Mouse (Mus musculus): ENCODE measurements around the gene Olfr1459. TPM values are rescaled to one million over a fixed set of nuclear protein-coding genes. Genes with fewer than 3 reads are reported as not detected.

Gene Olfr1459
- not detected for polyA plus RNA-seq (2014; fragmentation: Illumina TruSeq; extraction: RNeasy Lipid Tissue Mini Kit (QIAGEN cat#74804); ENCODE audit: low read depth, low replicate concordance)

GRCm38 (mm10) chr19:13149449-13149848, at the start of gene Olfr1459:
Gene Olfr1459 (minus strand): TSS chr19:13149549.

DNA sequence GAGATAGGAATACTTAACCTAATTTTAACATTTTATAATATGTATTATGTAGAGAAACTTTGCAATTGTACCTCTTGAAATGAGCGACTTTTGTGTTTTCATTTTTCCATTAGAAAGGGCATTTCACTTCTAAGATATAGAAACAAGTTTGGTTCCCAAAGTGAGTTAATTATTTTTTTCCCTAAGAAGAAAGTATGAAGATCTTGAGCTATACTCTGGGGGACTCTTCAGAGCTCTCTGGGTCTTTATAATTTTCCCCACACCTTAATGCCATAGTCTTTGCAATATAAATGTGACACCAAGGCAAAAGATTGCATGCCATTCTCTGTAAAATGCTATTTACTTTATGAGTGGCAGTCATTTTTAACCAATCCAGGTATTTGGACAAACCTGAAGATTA, 36.1 kb upstream of the Olfr1459 start, which contains the start of gene Olfr1462:
Olfr1462 (plus strand) TSS at position 301 of the 400 bp plus-strand sequence.

GRCm38 (mm10) chr19:13162700-13163099, 13.4 kb upstream of the Olfr1459 start, which contains the start of gene Olfr1461:
Gene Olfr1461 (plus strand): TSS chr19:13163000.

GRCm38 (mm10) chr19:13106675-13107074, 42.7 kb downstream of the Olfr1459 start, which contains the start of gene Olfr1458:
Gene Olfr1458 (minus strand): TSS chr19:13106775.

GRCm38 (mm10) chr19:13097791-13098190, 51.6 kb downstream of the Olfr1459 start, which contains the start of gene Olfr1457:
Gene Olfr1457 (minus strand): TSS chr19:13097891.

Other genes with a start within 250 kb of the Olfr1459 start
- gene Olfr1447, start 245.8 kb downstream of the Olfr1459 start, polyA plus RNA-seq (2014; fragmentation: Illumina TruSeq; extraction: RNeasy Lipid Tissue Mini Kit (QIAGEN cat#74804); ENCODE audit: low read depth, low replicate concordance), result not detected
- not detected for gene Olfr1448, start 225.1 kb downstream of the Olfr1459 start, polyA plus RNA-seq (2014; fragmentation: Illumina TruSeq; extraction: RNeasy Lipid Tissue Mini Kit (QIAGEN cat#74804); ENCODE audit: low read depth, low replicate concordance)
- not detected for gene Olfr1449, start 218.7 kb downstream of the Olfr1459 start, polyA plus RNA-seq (2014; fragmentation: Illumina TruSeq; extraction: RNeasy Lipid Tissue Mini Kit (QIAGEN cat#74804); ENCODE audit: low read depth, low replicate concordance)
- not detected for gene Olfr1450, start 199.3 kb downstream of the Olfr1459 start, polyA plus RNA-seq (2014; fragmentation: Illumina TruSeq; extraction: RNeasy Lipid Tissue Mini Kit (QIAGEN cat#74804); ENCODE audit: low read depth, low replicate concordance)
- not detected for gene Olfr1451, start 154.5 kb downstream of the Olfr1459 start, polyA plus RNA-seq (2014; fragmentation: Illumina TruSeq; extraction: RNeasy Lipid Tissue Mini Kit (QIAGEN cat#74804); ENCODE audit: low read depth, low replicate concordance)
- gene Olfr1453, start 121.2 kb downstream of the Olfr1459 start, polyA plus RNA-seq (2014; fragmentation: Illumina TruSeq; extraction: RNeasy Lipid Tissue Mini Kit (QIAGEN cat#74804); ENCODE audit: low read depth, low replicate concordance), result not detected
- gene Olfr1454, start 88.9 kb downstream of the Olfr1459 start, polyA plus RNA-seq (2014; fragmentation: Illumina TruSeq; extraction: RNeasy Lipid Tissue Mini Kit (QIAGEN cat#74804); ENCODE audit: low read depth, low replicate concordance), result not detected
- gene Olfr1457, start 51.7 kb downstream of the Olfr1459 start, polyA plus RNA-seq (2014; fragmentation: Illumina TruSeq; extraction: RNeasy Lipid Tissue Mini Kit (QIAGEN cat#74804); ENCODE audit: low read depth, low replicate concordance), result not detected
- gene Olfr1458, start 42.8 kb downstream of the Olfr1459 start, polyA plus RNA-seq (2014; fragmentation: Illumina TruSeq; extraction: RNeasy Lipid Tissue Mini Kit (QIAGEN cat#74804); ENCODE audit: low read depth, low replicate concordance), result not detected
- not detected for gene Olfr1461, start 13.5 kb upstream of the Olfr1459 start, polyA plus RNA-seq (2014; fragmentation: Illumina TruSeq; extraction: RNeasy Lipid Tissue Mini Kit (QIAGEN cat#74804); ENCODE audit: low read depth, low replicate concordance)
- gene Olfr1462, start 36.2 kb upstream of the Olfr1459 start, polyA plus RNA-seq (2014; fragmentation: Illumina TruSeq; extraction: RNeasy Lipid Tissue Mini Kit (QIAGEN cat#74804); ENCODE audit: low read depth, low replicate concordance), result not detected
- not detected for gene Olfr1463, start 81.8 kb upstream of the Olfr1459 start, polyA plus RNA-seq (2014; fragmentation: Illumina TruSeq; extraction: RNeasy Lipid Tissue Mini Kit (QIAGEN cat#74804); ENCODE audit: low read depth, low replicate concordance)
- not detected for gene Olfr1465, start 166.0 kb upstream of the Olfr1459 start, polyA plus RNA-seq (2014; fragmentation: Illumina TruSeq; extraction: RNeasy Lipid Tissue Mini Kit (QIAGEN cat#74804); ENCODE audit: low read depth, low replicate concordance)
- not detected for gene Olfr1466, start 189.3 kb upstream of the Olfr1459 start, polyA plus RNA-seq (2014; fragmentation: Illumina TruSeq; extraction: RNeasy Lipid Tissue Mini Kit (QIAGEN cat#74804); ENCODE audit: low read depth, low replicate concordance)
- gene Olfr1467, start 212.7 kb upstream of the Olfr1459 start, polyA plus RNA-seq (2014; fragmentation: Illumina TruSeq; extraction: RNeasy Lipid Tissue Mini Kit (QIAGEN cat#74804); ENCODE audit: low read depth, low replicate concordance), result not detected

Data from adrenal gland, adult 10 weeks (tissue).